Mouse (Mus musculus): ENCODE results near the gene Rab36. TPM values are rescaled to one million over a fixed set of nuclear protein-coding genes. Genes with fewer than 3 reads are reported as not detected.

Gene Rab36
- polyA plus RNA-seq, 1 experiment from 2014 or later = 11.8 TPM

- Histone ChIP-seq H3K27ac (ENCODE audit: low read depth, low read length) (no peak overlapping the region), H3K36me3 (ENCODE audit: control insufficient read depth, insufficient read depth, low read length) (no peaks in the 10 kb centered on the region), H3K4me1 (ENCODE audit: control insufficient read depth, insufficient read depth, low read length) (peaks cover 13% of the 10 kb centered on the region), H3K4me2 (replicated peaks; ENCODE audit: low read depth, low read length) (no peak overlapping the region), H3K4me3 (ENCODE audit: low read length) (no peak overlapping the region), H3K27me3 (ENCODE audit: control insufficient read depth, insufficient read depth, low read length) (no peaks in the 10 kb centered on the region), H3K9me3 (ENCODE audit: control insufficient read depth, low read length) (no peaks in the 10 kb centered on the region), H3K9ac (ENCODE audit: low read depth, low read length) (no peak overlapping the region)
- no peak for ATAC-seq (ENCODE audit: low FRiP score, low TSS enrichment)
- WGBS = 45% methylated on average over 11 of the region's 11 CpGs
Measured at GRCm38 (mm10) chr10:75070281-75070976, 33.6 kb downstream of the Rab36 start.

- no peak overlapping the region for H3K9ac ChIP-seq (ENCODE audit: low read depth, low read length)
- H3K27ac ChIP-seq (ENCODE audit: low read depth, low read length) = no peak overlapping the region
- H3K27me3 ChIP-seq (ENCODE audit: control insufficient read depth, insufficient read depth, low read length) = no peaks in the 10 kb centered on the region
- no peaks in the 10 kb centered on the region for H3K9me3 ChIP-seq (ENCODE audit: control insufficient read depth, low read length)
- H3K4me1 ChIP-seq (ENCODE audit: control insufficient read depth, insufficient read depth, low read length) = peaks cover 11% of the 10 kb centered on the region; the same call in 1 of the 2 replicates
- no peaks in the 10 kb centered on the region for H3K36me3 ChIP-seq (ENCODE audit: control insufficient read depth, insufficient read depth, low read length)
- H3K4me3 ChIP-seq (ENCODE audit: low read length) = no peak overlapping the region
- WGBS = 59% methylated on average over 5 of the region's 5 CpGs
- H3K4me2 ChIP-seq (replicated peaks; ENCODE audit: low read depth, low read length) = no peak overlapping the region
- no peak for ATAC-seq (ENCODE audit: low FRiP score, low TSS enrichment)
Measured at GRCm38 (mm10) chr10:75075665-75076064, 38.8 kb downstream of the Rab36 start.

GRCm38 (mm10) chr10:75078174-75079128, 41.6 kb downstream of the Rab36 start:
- H3K4me1 ChIP-seq (ENCODE audit: control insufficient read depth, insufficient read depth, low read length) = peaks cover 11% of the 10 kb centered on the region; the same call in 1 of the 2 replicates
- WGBS = 63% methylated on average over 14 of the region's 14 CpGs
- no peak overlapping the region for H3K4me2 ChIP-seq (replicated peaks; ENCODE audit: low read depth, low read length)
- H3K36me3 ChIP-seq (ENCODE audit: control insufficient read depth, insufficient read depth, low read length) = no peaks in the 10 kb centered on the region
- H3K27ac ChIP-seq (ENCODE audit: low read depth, low read length) = no peak overlapping the region
- no peak overlapping the region for H3K9ac ChIP-seq (ENCODE audit: low read depth, low read length)
- H3K27me3 ChIP-seq (ENCODE audit: control insufficient read depth, insufficient read depth, low read length) = no peaks in the 10 kb centered on the region
- H3K4me3 ChIP-seq (ENCODE audit: low read length) = no peak overlapping the region
- H3K9me3 ChIP-seq (ENCODE audit: control insufficient read depth, low read length) = no peaks in the 10 kb centered on the region
- ATAC-seq (ENCODE audit: low FRiP score, low TSS enrichment) = peak; percentile 67; the same call in 1 of the 2 replicates

GRCm38 (mm10) chr10:75085330-75085729, 48.5 kb downstream of the Rab36 start:
- ATAC-seq (ENCODE audit: low FRiP score, low TSS enrichment) = no peak
- no peaks in the 10 kb centered on the region for H3K9me3 ChIP-seq (ENCODE audit: control insufficient read depth, low read length)
- 89% methylated on average over 1 of the region's 1 CpGs for WGBS

GRCm38 (mm10) chr10:75088471-75088870, 51.6 kb downstream of the Rab36 start:
- Histone ChIP-seq H3K27ac (ENCODE audit: low read depth, low read length) (no peak overlapping the region), H3K4me3 (ENCODE audit: low read length) (no peak overlapping the region), H3K27me3 (ENCODE audit: control insufficient read depth, insufficient read depth, low read length) (no peaks in the 10 kb centered on the region), H3K4me1 (ENCODE audit: control insufficient read depth, insufficient read depth, low read length) (peaks cover 9% of the 10 kb centered on the region), H3K9me3 (ENCODE audit: control insufficient read depth, low read length) (no peaks in the 10 kb centered on the region), H3K36me3 (ENCODE audit: control insufficient read depth, insufficient read depth, low read length) (no peaks in the 10 kb centered on the region), H3K4me2 (replicated peaks; ENCODE audit: low read depth, low read length) (no peak overlapping the region), H3K9ac (ENCODE audit: low read depth, low read length) (no peak overlapping the region)
- ATAC-seq (ENCODE audit: low FRiP score, low TSS enrichment) = no peak
- WGBS = 92% methylated on average over 4 of the region's 4 CpGs

More at GRCm38 (mm10) chr10:75085330-75085729, 48.5 kb downstream of the Rab36 start:
- no peaks in the 10 kb centered on the region for H3K4me1 ChIP-seq (ENCODE audit: control insufficient read depth, insufficient read depth, low read length)
- no peak overlapping the region for H3K27ac ChIP-seq (ENCODE audit: low read depth, low read length)
- no peak overlapping the region for H3K4me2 ChIP-seq (replicated peaks; ENCODE audit: low read depth, low read length)
- H3K9ac ChIP-seq (ENCODE audit: low read depth, low read length) = no peak overlapping the region
- H3K4me3 ChIP-seq (ENCODE audit: low read length) = no peak overlapping the region
- no peaks in the 10 kb centered on the region for H3K27me3 ChIP-seq (ENCODE audit: control insufficient read depth, insufficient read depth, low read length)
- no peaks in the 10 kb centered on the region for H3K36me3 ChIP-seq (ENCODE audit: control insufficient read depth, insufficient read depth, low read length)

- Histone ChIP-seq H3K4me3 (ENCODE audit: low read length) (no peak overlapping the region), H3K9me3 (ENCODE audit: control insufficient read depth, low read length) (no peaks in the 10 kb centered on the region), H3K4me2 (replicated peaks; ENCODE audit: low read depth, low read length) (no peak overlapping the region), H3K9ac (ENCODE audit: low read depth, low read length) (no peak overlapping the region), H3K4me1 (ENCODE audit: control insufficient read depth, insufficient read depth, low read length) (peaks cover 15% of the 10 kb centered on the region), H3K27ac (ENCODE audit: low read depth, low read length) (no peak overlapping the region), H3K27me3 (ENCODE audit: control insufficient read depth, insufficient read depth, low read length) (no peaks in the 10 kb centered on the region), H3K36me3 (ENCODE audit: control insufficient read depth, insufficient read depth, low read length) (no peaks in the 10 kb centered on the region)
- WGBS = 83% methylated on average over 10 of the region's 10 CpGs
- no peak for ATAC-seq (ENCODE audit: low FRiP score, low TSS enrichment)
Measured at GRCm38 (mm10) chr10:75091478-75092152, 54.8 kb downstream of the Rab36 start.

- 6% methylated on average over 22 of the region's 22 CpGs for WGBS
- Histone ChIP-seq H3K27ac (ENCODE audit: low read depth, low read length) (0 out of 2 replicates have a peak overlapping the region, but pooled peaks have one; percentile 17), H3K4me2 (replicated peaks; ENCODE audit: low read depth, low read length) (peak overlapping the region; percentile 33; the same call in 1 of the 2 replicates), H3K9ac (ENCODE audit: low read depth, low read length) (no peak overlapping the region), H3K36me3 (ENCODE audit: control insufficient read depth, insufficient read depth, low read length) (no peaks in the 10 kb centered on the region), H3K4me1 (ENCODE audit: control insufficient read depth, insufficient read depth, low read length) (peaks cover 29% of the 10 kb centered on the region), H3K4me3 (ENCODE audit: low read length) (no peak overlapping the region), H3K9me3 (ENCODE audit: control insufficient read depth, low read length) (no peaks in the 10 kb centered on the region), H3K27me3 (ENCODE audit: control insufficient read depth, insufficient read depth, low read length) (no peaks in the 10 kb centered on the region)
- ATAC-seq (ENCODE audit: low FRiP score, low TSS enrichment) = peak; percentile 65
Measured at GRCm38 (mm10) chr10:75093252-75093987, 56.6 kb downstream of the Rab36 start.

- Histone ChIP-seq H3K4me1 (ENCODE audit: control insufficient read depth, insufficient read depth, low read length) (peaks cover 36% of the 10 kb centered on the region), H3K4me3 (ENCODE audit: low read length) (no peak overlapping the region), H3K4me2 (replicated peaks; ENCODE audit: low read depth, low read length) (no peak overlapping the region), H3K36me3 (ENCODE audit: control insufficient read depth, insufficient read depth, low read length) (no peaks in the 10 kb centered on the region), H3K9ac (ENCODE audit: low read depth, low read length) (no peak overlapping the region), H3K27me3 (ENCODE audit: control insufficient read depth, insufficient read depth, low read length) (no peaks in the 10 kb centered on the region), H3K9me3 (ENCODE audit: control insufficient read depth, low read length) (no peaks in the 10 kb centered on the region), H3K27ac (ENCODE audit: low read depth, low read length) (no peak overlapping the region)
- ATAC-seq (ENCODE audit: low FRiP score, low TSS enrichment) = no peak
- WGBS = 100% methylated on average over 1 of the region's 1 CpGs
Measured at GRCm38 (mm10) chr10:75094338-75094737, 57.5 kb downstream of the Rab36 start.

Data from kidney, embryonic 14.5 days (tissue).